Mouse (Mus musculus) urinary bladder, postnatal 14 days (tissue): ENCODE data around the gene Pih1d1.

Experiments
- DNase-seq: peaks from one replicate; pipeline ENCODE4 v3.0.0; 2021; ENCODE audit warnings: low spot score

Gene Pih1d1

DNA sequence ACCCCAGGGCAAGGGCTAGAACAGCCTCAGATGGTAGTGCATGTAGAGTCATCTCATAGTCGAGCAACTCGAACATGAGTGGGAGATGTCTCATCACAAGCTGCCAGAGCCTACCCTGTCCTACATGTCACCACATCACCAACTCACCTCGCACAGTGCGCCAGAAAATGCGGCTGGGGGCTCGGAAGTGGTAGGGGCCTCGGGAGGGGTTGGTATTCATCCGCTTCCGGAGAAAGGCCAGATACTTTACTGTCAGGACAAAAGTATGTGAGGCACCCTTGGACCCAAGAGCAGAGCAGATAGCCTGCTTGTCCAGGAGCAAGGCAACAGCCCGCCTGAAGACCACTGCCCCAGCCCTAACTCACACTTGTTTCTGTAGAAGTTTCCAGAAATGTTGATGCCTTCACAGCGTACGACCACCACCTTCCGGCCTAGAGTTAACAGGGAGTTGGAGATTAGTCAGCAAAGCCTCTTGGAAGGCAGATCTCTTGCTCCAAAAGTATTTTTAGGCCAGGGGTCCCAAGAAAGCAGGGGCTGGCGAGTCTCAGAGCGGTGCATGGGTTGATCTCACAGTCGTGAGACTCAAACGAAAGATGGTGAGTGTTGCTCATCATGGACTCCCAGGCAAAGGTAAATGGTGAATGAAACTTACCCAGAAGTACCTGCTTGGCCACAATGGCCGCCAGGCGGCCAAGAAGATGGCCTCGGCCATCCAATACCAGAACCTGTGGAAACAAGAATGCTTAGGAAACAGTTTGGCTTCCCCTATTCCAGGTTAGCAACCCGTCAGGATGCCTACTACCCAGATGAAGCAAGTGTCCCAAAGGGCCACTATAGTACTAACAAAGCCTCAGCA is 27.0 kb upstream of the Pih1d1 start:
- DNase-seq: no peak

DNA sequence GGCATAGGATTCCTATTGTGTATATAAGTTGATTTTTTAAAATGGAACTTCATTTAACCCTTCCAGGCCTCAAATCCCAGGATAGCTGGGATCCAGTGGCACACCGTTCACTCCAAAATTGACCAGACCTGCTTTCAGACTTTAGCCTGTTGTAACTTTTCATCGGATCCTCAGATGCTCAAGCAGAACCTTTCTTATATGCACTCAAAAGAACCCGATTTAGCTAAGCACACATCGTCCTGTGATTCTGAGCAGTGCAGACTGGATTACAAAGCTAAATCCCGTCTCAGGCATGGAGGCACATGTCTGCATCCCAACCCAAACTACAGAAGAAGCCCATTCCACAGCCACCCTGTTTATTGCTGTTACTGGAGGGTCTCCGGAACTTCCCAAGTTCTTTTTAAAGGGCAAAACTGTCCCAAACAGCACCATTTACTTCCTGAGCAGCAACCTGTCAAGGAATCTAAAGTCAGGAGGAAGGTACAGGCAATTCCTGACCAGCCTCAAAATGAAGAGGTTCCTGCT is 26.3 kb upstream of the Pih1d1 start:
- DNase-seq: no peak

DNA sequence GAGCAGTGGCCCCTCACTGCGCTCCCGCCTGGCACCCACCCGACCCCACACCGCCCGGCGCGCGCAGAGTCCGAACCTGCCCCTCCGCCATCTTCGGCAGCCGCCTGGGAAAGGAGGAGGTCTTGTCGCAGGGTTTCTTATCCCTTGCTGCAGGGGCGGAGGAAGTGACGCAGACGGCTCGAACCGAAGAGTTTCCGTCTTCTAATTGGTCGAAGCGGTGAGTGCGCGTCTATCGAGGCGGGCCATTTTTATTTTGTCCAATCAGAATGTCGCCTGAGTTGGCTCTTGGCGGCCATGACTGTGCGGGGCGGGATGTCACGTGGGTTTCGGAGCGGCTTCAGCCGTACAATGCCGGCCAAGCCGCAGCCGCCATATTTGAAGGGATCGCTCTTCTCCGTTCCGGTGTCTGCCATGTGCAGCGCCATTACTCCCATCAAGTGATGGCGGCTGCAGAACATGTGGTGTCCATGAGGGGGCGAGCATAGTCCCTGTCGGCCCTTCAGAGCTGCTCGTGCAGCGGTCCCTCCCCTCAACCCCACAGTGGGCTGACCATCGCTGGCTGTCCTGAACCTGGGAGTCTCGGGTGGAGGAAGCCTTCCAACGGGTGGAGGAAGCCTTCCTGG is 25.4 kb upstream of the Pih1d1 start, which contains the start of gene Rpl13a:
Gene Rpl13a (minus strand): TSS at position 138 of the 623 bp plus-strand sequence.
- peak; percentile 98 for DNase-seq

- DNase-seq: no peak
These were observed 24.8 kb upstream of the Pih1d1 start for GRCm38 (mm10) chr7:45129318-45129717.

GRCm38 (mm10) chr7:45129776-45130512 is 24.2 kb upstream of the Pih1d1 start:
- no peak for DNase-seq

- DNase-seq: no peak
These were observed 22.3 kb upstream of the Pih1d1 start for GRCm38 (mm10) chr7:45131850-45132249.

DNA sequence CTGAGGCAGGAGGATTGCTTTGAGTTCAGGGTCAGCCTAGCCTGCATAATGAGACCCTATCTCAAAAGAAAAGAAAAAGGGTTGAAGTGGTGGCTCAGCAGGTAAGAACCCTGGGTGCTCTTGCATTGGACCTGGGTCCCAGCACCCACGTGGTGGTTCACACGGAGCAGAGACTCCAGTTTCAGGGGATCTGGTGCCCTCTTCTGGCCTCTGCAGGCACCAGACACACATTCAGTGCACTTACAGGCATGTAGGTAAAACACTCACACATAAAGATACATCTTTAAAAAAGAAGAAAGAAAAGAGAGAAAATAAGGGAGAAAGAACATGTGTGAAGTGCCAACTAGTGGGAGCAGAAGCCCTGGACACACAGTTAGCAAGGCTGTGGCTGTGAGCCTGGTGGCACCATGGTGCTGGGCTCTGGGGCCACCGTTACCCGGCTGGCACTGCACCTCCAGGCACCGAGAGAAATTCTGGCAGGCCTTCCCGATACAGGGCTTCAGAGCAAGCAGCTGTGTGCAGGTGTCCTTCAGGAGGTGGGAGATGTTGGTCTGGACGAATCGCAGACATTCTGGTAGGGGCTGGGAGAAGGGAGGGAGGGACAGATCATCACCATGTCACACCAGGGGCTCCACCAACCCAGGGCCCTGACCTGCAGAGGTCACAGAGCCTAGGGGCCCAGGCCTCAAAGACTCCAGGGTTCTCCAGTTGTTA is 20.5 kb upstream of the Pih1d1 start:
- no peak for DNase-seq

DNA sequence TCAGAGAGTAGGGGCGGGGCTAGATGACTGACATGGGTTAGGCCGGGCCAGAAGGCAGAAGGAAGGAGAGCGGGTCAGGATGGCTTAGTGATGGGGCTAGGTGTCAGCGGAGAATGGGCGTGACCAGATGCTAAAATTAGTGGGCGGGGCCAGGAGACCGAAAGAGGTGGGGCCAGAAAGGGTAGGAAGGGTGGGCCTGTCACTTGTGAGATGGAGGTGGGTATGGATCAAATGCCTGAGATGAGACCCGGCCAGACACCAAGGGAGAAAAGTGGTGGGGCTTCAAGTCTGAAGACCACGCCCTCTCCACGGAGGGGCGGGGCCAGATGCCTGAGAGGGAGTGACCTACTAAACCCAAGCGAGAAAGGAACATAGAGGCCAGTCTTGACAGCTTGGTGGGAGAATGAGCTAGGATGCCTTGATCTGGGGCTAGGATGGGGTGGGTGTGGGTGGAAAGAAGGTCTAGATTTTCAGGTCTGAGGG is 19.5 kb upstream of the Pih1d1 start:
- no peak for DNase-seq

GRCm38 (mm10) chr7:45135370-45135769 is 18.7 kb upstream of the Pih1d1 start:
- DNase-seq: no peak

DNA sequence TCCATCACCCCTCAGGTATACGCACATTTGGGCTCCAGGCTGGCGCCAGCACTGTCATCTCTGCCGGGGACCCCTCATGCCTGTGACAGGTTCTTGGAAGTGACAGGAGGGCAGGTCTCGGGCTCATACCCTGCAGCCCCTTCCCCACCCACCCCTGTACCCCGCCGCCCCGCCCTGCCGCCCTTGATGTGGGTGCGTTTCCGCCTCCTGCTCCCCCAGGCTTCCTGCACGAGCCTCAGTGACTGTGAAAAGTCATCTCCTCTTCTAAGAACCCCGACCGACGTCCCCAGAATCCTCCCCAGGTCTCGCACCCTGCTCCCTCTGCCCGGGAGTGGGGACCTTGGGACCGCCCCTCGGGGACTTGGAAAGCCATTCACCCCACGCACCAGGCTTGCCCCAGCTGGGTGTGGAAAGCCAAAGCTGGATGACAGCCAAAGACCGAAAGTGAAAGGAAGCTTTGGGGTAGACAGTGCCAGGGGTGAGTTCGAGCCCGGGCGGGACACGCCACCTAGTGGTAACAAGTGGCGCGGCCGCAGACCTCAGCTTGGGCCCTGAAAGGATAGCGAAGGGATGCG is 18.0 kb upstream of the Pih1d1 start, which contains the start of the genes Gm45713 and Flt3l:
Gene Gm45713 (minus strand): TSS at position 239 of the 575 bp plus-strand sequence.
Gene Flt3l (minus strand): TSS at position 440 of the 575 bp plus-strand sequence.
- DNase-seq: peak; percentile 93

DNA sequence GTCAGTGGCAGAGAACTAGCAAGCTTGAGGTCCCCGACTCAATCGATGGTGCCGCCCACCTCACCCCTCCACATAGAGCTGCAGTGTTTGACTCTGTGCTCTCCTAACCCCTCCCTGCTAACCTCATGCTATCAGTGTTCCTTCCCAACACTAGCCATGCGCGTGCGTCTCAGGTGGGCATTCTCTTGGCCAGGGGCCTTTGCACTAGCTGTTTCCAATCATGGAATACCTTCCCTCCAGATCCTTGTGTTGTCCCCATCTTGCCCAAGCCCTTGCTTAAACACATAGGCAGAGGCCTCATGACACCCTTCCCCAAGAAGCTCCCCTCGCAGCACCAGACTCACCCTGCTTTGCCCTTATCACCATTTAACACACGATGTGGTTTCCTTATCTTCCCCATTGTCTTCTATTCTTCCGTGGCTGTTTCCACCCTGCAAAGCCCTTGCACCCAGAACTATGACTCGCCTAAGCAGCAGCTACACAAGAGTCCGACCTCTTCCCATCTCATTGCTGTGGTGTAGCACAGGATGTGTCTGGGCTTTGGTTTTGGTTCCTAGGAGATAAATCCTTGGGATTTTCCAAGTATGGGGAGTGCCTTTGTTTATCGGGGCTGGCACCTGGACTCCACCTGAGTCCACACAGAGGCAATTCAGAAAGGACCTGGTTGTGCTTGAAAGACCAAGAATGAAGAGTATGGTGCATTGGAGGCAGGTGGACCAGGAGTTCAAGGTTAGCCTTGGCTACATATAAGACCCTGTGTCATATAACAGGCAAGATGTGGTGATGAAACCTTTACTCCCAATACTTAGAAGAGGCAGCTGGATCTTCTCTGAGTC is 16.7 kb upstream of the Pih1d1 start:
- DNase-seq: no peak

- no peak for DNase-seq
These were observed 15.7 kb upstream of the Pih1d1 start for GRCm38 (mm10) chr7:45138403-45138802.

GRCm38 (mm10) chr7:45139904-45140723 is 14.0 kb upstream of the Pih1d1 start:
- DNase-seq: no peak

DNA sequence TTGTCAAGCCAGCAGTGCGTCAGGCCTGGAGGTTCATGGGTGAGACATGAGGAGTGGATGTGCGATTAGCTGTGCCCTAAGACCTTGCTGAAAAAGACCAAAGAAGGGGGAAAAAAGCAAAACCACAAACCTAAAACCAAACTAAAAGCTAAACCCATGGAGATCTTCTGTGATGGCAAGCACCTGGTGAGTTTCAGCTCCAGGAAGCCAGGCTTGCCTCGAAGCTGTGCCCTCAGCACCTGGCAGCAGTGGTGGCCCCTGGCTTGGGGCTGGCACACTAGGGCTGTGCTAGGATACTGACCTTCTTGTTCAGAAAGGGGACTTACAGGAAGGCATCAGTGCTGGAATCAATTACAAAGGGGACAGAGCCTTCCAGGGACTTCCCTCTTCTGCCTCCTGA is 12.8 kb upstream of the Pih1d1 start:
- DNase-seq: no peak

DNA sequence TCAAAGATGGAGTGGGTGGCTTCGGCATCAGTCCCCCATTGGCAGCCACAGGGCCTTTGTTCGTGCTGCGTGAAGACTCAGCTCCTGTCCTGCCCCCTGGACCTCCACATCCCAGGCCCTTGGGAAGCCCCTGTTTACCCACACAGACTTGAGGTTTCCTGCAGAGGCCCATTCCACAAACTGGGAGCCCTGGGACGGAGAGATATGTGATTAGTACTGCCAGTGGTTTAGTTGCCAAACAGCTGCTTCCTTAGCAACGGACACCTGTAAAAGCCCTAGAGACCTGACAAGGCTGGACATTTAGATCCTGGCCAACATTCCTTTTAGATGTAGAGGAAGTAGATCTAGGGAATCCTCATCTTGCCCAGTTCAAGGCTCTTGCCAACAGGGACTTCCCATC is 12.2 kb upstream of the Pih1d1 start:
- DNase-seq: no peak

DNA sequence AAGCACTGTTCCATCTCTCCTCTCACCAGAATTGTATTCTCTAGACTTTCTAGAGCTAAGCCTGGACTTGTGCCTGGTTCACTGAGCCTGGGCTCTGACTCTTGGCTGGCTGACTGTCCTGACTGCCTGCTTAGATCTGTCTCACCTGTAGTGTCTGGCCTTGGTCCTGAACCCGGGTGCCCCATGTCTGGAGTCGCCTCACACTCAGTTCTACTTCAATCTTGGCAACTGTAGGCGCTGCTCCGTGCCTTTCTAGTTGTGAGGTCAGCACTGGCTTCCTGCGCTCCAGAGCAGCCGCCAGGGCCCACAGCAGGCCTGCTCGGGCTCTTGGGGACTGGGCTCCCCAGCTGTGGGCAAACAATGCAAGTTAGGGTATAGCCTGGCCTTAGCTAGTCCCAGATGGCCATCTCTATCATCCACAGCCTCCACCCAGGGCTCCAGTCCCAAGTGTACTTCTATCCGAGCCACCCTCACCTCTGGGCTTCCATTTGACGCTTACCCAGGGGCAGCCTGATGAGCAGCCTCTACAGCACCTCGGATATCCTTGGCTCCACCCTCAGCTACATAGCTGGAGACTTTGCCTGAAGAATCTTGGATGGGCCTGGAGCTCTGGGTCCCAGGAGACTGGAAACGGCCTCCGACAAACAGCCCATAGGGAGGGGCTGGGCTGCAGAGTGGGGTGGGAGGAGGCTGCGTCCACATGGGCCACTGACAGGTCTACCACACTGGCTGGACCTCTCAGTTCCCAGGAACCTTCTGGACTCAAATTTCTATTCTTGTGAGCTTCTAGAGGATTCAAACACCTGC is 9.5 kb upstream of the Pih1d1 start:
- no peak for DNase-seq

DNA sequence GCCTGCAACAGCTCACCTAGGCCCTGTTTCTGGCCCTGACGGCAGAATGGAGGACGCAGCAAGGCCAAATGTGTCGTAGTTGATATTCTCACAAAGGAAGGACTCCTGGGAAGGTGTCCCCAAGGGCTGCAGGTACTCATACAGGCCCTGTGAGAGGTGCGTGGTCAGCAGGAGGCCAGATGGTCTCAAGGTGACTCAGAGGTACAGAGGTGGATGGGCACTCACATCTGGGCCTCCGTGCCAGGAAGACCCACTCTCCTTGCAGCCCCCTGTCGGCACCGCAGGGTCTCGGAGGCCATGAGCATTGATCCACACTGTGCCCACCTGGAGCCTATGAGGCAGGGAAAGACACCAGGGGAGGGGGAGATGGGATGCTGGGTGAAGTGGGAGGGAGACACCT is 8.6 kb upstream of the Pih1d1 start:
- no peak for DNase-seq

- no peak for DNase-seq
These were observed 6.8 kb upstream of the Pih1d1 start for GRCm38 (mm10) chr7:45147267-45147666.

DNA sequence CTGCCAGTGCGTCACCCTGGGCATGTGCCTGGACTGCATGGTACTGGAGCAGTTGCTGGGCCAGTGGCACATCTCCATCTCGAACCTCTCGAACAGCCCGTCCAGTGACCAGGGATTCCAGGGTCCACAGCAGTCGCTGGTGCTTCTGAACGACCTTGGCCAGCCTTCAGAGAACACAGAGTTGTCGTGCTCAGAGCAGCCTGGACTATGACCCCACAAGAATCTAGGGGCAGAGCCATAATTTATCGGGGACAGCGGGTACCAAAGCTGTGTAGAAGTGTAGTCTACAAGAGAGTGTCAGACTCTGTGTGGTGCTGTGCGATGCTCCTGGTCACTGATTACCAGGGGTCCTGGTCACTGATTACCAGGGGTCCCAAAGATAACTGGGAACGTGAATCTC is 6.2 kb upstream of the Pih1d1 start:
- DNase-seq: no peak
